Mouse (Mus musculus): ENCODE data around the gene Samd10. TPM values are rescaled to one million over a fixed set of nuclear protein-coding genes. Genes with fewer than 3 reads are reported as not detected.
A peak's percentile ranks its signal among the peaks of the same experiment; 100 is the strongest.

Gene Samd10
- total RNA-seq, 2 experiments from 2014 or later = 4.5 to 6.2 TPM

DNA sequence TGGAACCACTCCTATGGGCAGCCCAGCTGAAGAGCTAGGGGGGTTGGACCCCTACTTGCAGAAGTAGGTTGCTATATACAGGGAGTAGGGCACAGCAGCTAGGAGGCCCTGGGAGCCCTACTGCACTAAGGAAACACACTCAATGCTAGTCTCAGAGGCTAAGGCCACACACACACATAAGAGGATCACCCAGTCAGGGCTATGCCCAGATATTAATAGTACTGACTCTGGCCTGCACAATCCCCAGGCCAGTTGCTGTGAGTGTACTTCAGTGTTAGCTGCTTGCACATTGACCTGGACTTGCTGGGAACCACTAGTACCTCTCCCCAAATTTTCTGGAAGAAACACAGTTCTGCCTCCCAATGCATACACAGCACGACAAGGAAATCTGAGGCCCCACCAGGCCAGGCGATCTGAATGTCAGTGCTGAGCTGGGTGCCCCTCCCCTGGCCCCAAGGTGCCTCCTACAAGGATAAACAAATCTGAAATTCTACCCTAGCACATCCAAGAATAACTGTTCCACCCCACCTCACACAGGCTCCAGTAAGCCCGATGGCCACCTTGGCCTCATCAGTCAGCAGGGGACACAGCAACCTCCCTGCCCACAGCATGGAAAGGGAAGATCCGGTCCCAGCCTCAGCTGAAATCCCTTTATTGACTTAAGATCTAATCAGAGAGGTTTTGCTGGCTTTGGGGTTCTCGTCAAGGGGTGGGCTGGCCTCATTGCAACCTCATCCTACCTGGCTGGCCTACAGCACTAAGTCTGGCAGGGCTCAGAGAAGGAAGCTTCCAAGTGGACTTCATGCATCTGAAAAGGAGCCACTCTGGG is 20.0 kb downstream of the Samd10 start:
- no peak for ATAC-seq (replicated peaks; ENCODE audit: poor library complexity, severe bottlenecking)

DNA sequence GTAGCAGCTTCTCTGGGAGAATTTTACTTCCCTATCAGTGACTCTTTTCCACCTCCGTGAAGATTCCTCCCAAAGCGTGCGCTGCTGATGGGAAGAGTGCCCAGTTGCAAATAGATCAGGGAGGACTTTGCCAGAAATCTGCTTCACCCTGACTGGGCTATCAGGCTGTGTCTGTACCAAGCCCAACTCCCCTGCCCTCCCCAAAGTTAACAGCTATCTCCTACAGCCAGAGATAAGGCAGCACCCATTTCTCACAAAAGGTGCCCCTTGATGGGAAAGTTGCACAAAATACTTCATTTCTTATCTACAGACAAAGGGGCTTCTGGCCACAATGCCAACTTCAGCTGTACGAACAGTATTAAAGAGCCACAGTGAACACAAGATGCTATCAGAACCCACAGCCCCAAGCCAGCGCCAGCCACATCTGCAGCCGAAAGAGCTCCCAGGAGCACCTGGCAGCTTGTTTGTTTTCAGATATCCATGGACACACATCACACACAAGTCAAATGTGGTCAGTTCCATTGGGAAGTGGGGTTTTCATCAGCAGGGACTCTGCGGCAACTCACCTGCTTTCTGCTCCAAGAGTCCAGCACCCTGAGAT is 20.9 kb downstream of the Samd10 start:
- ATAC-seq (replicated peaks; ENCODE audit: poor library complexity, severe bottlenecking) = no peak

- no peak for ATAC-seq (replicated peaks; ENCODE audit: poor library complexity, severe bottlenecking)
Observed at GRCm38 (mm10) chr2:181577126-181577525, 21.9 kb downstream of the Samd10 start.

DNA sequence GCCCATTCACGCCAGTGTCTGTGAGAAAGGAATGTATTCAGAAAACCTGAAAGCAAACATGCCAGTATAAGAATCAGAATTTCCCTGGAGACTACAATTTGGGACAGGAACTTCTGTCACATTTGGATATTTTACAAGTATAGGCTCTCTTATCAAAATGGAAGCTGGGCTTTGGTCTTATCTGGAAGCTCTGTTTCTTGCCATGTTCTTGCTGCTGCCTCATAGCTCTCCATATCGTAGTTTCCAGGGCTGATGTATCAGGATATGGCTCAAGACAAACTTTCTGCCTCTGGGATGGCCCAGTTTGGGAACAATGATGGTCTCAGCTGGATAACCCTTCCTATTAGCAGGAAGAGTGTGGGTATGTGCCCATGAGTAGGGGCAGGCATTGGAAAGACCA is 22.4 kb downstream of the Samd10 start:
- ATAC-seq (replicated peaks; ENCODE audit: poor library complexity, severe bottlenecking) = no peak

GRCm38 (mm10) chr2:181574921-181575545 is 24.0 kb downstream of the Samd10 start:
- ATAC-seq (replicated peaks; ENCODE audit: poor library complexity, severe bottlenecking) = no peak

DNA sequence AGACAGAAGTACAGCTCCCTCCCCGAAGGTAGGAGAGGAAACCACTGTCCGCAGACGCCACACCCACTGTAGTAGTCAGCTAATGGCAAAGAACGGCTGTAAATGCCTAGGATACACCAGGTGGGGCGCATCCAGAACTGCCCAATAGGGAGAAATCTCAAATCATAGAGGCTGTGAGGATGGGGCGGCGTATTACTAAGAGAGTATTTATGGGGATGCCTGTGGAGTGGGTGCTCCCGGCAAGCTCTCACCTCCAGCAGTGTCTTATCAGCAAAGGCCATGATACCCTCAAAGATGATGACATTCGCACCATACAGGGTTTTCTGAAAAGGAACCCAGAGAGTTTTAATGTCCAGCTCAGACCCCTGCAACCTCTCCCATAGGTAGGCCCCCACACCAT is 25.1 kb downstream of the Samd10 start:
- no peak for ATAC-seq (replicated peaks; ENCODE audit: poor library complexity, severe bottlenecking)

DNA sequence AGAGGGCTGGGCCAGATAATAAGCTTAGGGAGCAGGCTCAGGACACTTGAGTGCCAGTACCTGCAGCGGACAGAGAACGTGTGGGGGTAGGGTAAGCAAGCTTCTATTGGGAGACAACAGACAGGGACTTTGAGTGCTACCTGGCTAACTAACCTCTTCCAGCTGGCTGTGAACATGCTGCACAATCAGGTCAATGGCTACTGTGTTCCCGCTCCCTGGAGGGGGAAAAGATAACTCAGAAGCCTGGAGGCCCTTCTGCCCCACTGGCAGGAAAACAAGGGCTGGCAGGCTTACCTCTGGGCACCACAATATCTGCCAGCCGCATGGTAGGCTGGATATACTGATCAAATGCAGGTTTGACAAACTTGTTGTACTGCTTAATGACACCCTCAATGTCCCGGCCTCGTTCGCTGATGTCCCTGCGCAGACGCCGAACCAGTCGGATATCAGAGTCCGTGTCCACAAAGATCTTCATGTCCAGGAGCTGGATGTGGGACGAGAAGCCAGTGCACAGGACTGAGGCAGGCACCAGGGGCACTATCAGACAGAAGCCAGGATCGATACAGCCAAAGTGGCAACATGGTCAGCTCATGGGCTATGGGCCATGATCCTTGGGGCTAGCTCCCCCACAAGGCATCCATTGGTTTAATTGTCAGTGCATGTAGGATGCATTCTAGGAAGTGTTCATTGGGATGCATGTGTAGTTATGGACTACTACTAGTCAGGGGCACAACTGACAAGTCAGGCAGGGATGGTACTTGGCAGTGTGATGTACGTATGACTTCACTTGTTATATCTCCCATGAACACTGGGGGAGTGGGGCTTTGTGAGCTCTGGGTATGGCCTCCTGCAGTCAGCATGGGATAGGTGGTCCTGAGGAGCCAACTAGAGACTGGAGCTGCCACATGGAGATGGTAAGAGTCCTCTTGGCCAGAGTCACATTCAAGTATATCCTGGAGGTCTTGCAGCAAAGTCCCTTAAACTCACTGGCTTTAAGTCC is 25.8 kb downstream of the Samd10 start:
- ATAC-seq (replicated peaks; ENCODE audit: poor library complexity, severe bottlenecking) = no peak

GRCm38 (mm10) chr2:181571941-181572670 is 26.9 kb downstream of the Samd10 start:
- ATAC-seq (replicated peaks; ENCODE audit: poor library complexity, severe bottlenecking) = no peak

DNA sequence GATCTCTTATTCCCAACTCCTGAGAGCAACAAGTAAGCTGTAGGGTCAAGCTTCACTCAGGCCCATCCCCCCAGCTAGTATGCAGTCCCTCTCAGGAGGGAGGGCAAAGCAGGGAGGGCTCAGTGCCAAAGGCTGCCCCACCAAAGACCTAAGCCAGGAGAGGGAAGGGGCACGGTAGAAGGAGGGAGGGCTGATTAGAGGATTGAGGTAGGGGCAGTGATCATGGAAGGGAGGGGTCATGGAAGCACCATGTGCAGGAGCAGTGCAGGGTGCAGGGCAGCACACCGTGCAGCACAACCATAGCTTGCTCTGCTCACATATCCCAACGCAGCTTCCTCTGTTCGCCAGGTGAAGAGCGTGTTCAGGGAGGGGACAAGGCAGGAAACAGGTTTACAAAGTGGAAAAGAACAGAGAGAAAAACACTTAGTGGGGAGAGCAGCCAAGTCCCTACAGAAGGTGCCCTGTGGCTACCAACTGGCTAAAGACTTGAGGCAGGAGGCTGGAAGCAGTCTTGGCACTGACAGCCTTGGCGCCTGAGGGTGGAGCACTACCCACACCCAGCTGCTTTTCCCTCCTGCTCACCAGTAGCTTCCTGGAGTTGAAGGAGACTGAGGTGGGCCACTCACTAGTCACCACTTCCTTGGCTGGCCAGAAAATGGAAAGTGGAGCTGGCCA is 28.0 kb downstream of the Samd10 start:
- no peak for ATAC-seq (replicated peaks; ENCODE audit: poor library complexity, severe bottlenecking)

DNA sequence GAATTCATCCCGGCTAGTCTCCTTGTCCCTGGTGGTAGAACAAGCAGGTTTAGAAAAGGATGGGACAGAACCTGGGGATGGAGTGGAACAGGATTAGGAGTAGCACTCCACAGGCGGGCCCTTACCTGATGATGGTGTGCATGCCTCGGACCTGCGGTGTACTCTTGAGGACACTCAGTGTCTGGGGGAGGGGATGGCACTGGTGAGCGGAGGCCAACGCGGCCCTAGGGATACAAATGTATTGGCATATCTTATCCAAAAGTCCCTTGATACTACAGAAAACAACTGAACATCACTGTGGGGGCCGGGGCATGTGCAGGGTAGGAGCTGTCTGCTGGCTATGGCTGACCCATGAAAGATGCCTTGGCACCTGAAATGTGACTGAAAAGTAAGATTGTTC is 28.6 kb downstream of the Samd10 start:
- ATAC-seq (replicated peaks; ENCODE audit: poor library complexity, severe bottlenecking) = no peak

DNA sequence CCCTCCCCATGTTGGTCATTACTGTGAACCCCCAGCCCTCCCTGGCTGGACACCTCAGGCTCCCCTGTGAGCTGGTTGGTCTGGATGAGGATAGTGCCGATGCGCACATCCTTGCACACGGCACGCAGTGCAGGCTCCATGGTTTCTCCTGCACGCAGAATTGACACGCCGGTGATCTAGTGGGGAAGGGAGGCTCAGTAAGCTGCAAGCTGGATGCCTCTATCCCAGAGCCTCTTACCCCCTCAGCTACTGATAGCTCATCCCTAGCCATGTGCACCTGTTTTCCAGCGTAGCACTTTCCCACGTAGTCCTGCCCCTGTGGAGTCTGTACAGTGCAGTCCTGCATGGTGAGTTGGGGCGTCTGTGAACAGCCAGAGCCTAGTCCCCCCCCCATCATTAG is 29.2 kb downstream of the Samd10 start:
- ATAC-seq (replicated peaks; ENCODE audit: poor library complexity, severe bottlenecking) = no peak

- ATAC-seq (replicated peaks; ENCODE audit: poor library complexity, severe bottlenecking) = peak; percentile 81
Observed at GRCm38 (mm10) chr2:181568272-181569008, 30.6 kb downstream of the Samd10 start.

GRCm38 (mm10) chr2:181567338-181567737 is 31.7 kb downstream of the Samd10 start:
- no peak for ATAC-seq (replicated peaks; ENCODE audit: poor library complexity, severe bottlenecking)

- ATAC-seq (replicated peaks; ENCODE audit: poor library complexity, severe bottlenecking) = peak; percentile 94
Observed at GRCm38 (mm10) chr2:181553772-181554171, 45.2 kb downstream of the Samd10 start.

DNA sequence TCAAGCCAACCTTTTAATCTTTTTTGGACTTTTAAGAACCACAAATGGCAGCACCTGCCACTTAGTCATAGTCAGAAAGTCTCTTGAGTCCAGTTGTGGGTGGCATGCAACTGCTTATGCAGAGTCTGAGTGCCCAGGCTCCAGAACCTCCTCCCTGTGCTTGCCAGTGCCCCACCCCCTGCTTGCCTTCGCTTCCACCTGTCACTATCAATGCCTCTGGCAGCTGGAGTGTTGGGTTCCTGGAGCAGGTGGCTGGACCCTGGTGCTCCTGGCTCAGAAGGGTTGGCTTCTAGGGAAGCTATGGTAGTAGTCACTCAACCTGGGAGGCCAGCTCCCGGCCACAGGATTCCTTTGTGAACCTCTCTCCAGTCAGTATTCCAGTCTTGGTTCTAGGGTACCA is 48.8 kb downstream of the Samd10 start:
- ATAC-seq (replicated peaks; ENCODE audit: poor library complexity, severe bottlenecking) = no peak

GRCm38 (mm10) chr2:181548682-181549081 is 50.3 kb downstream of the Samd10 start:
- ATAC-seq (replicated peaks; ENCODE audit: poor library complexity, severe bottlenecking) = peak; percentile 25; the same call in 1 of the 2 replicates

DNA sequence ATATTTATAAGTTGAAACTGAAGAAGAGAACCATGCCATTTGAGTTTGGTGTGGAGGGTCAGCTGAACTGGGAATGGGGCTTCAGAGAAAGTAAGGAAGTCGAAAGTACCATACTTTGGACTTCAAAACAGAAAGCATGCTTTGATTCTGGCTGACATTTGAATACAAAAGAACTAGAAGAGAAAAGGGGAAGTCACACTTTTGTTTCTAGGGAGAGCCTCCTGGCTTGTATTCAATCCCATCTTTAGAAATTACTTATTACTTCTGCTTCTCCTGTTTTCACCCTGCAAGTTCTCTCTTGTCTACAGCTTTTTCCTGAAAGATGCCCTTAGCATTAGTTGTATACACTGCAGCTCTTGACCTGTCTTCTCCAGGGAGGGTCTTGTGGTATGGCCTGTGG is 50.8 kb downstream of the Samd10 start:
- peak; percentile 75 for ATAC-seq (replicated peaks; ENCODE audit: poor library complexity, severe bottlenecking)

DNA sequence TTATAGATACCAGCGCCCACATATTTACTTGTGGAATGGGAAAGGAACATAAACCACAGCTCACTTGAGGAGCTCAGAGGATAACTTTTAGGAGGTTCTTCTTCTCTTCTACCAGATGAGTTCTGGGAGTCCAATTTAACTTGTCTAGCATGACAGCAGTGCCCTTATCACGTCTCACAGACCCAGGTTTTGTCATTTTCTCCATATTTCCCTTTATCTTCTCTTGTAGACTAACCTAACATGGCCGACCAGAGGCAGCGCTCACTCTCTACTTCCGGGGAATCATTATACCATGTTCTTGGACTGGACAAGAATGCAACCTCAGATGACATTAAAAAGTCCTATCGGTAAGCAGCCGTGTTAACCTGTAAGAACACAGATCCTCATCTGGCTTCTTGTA is 52.9 kb downstream of the Samd10 start:
- ATAC-seq (replicated peaks; ENCODE audit: poor library complexity, severe bottlenecking) = no peak

All from granulocyte monocyte progenitor cell, adult 5-6 weeks (primary cell).